ENCODE assay signal across 8 mouse cellular contexts in the genomic region with DNA sequence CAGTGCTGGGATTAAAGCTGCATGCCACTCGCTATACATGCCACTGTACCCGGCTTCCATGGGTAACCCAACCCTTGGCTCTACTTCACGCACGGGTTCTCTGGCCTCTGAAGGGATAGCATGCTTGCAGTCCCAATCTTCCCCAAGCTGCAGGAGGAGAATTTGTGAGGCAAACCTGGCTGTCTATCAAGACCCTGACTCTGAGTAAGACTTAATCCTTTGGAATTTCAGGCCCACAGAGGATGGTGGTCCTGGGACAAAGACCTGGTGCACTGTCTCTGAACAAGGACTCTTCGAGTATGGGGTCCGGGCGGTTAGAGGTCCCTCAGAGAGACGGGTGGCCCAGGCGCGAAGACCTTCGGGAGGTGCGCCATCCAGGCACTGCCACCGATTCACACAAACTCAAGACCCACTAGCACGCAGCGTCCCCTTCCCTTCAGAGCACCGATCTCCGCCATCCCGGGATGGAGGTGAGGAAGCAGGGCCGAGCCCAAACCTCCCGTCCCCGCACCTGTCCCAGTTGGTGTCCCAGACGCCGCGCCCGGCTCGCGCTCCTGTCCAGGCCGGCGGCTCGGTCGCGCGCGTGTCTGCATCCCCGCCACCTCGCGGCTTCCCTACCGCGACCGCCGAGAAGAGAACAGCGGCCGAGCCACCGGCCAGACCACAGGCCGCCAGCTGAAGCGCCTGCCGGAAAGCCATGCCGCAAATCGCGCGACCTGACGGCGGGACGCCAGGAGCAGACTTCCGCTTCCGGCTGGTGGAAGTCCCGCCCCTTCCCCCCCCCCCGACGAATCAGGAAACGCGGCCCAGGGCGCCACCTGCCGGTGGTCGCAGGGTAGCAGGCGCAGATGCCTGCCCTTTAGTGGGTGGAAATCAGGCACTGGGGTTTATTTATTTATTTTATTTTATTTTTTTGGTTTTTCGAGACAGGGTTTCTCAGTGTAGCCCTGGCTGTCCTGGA. TPM values are rescaled to one million over a fixed set of nuclear protein-coding genes. Genes with fewer than 3 reads are reported as not detected.
A peak's percentile ranks its signal among the peaks of the same experiment; 100 is the strongest.
DNase-seq lines count a peak whose midpoint lies in the region; ATAC-seq lines count a peak whose summit lies in the region.

Pgam5 (minus strand) TSS at position 773 of the 961 bp plus-strand sequence.

- H3K4me3 ChIP-seq in forebrain, embryonic 11.5 days (ENCODE audit: low read depth, low read length) = peak within 1 kb of the TSS; percentile 77
- H3K4me3 ChIP-seq in heart, embryonic 16.5 days (ENCODE audit: low read length) = peak within 1 kb of the TSS; percentile 75
- H3K4me3 ChIP-seq in liver, embryonic 15.5 days (replicated peaks) = peak within 1 kb of the TSS; percentile 81
- H3K4me3 ChIP-seq in neural tube, embryonic 12.5 days = peak within 1 kb of the TSS; percentile 98

- peak; percentile 77 to 82 for DNase-seq in CD8-positive naive resting alpha-beta T cell, adult 2 months (ENCODE audit: low read depth in 2 of 2, low spot score in 2 of 2)
- DNase-seq in c-Kit-positive CD71-negative TER-119-negative erythroid progenitor cells, embryonic 14.5 days (ENCODE audit: low read depth) = peak; percentile 85
- DNase-seq in forebrain, embryonic 11.5 days (ENCODE audit: low spot score) = peak; percentile 97
- peak; percentile 91 to 96 for DNase-seq in kidney, postnatal 36 days
- peak; percentile 67 for DNase-seq in telencephalon, adult 2 months (ENCODE audit: low read depth, low spot score)

- no peaks in the 10 kb centered on the region for H3K27me3 ChIP-seq in forebrain, embryonic 11.5 days (ENCODE audit: control insufficient read depth, insufficient read depth, low read length)
- H3K27me3 ChIP-seq in heart, embryonic 16.5 days (ENCODE audit: control insufficient read depth, insufficient read depth, low read length) = no peaks in the 10 kb centered on the region
- no peaks in the 10 kb centered on the region for H3K27me3 ChIP-seq in liver, embryonic 15.5 days
- no peaks in the 10 kb centered on the region for H3K27me3 ChIP-seq in neural tube, embryonic 12.5 days (replicated peaks)

- peaks cover 4% of the 10 kb centered on the region; the same call in 1 of the 2 replicates for H3K4me1 ChIP-seq in forebrain, embryonic 11.5 days (replicated peaks; ENCODE audit: control insufficient read depth, insufficient read depth, low read length)
- H3K4me1 ChIP-seq in heart, embryonic 16.5 days (ENCODE audit: control insufficient read depth, insufficient read depth, low read length) = peaks cover 7% of the 10 kb centered on the region
- peaks cover 35% of the 10 kb centered on the region for H3K4me1 ChIP-seq in liver, embryonic 15.5 days (replicated peaks)
- H3K4me1 ChIP-seq in neural tube, embryonic 12.5 days = peaks cover 8% of the 10 kb centered on the region

- peaks cover 7% of the 10 kb centered on the region; the same call in 1 of the 2 replicates for H3K36me3 ChIP-seq in forebrain, embryonic 11.5 days (ENCODE audit: control insufficient read depth, insufficient read depth, low read length)
- H3K36me3 ChIP-seq in heart, embryonic 16.5 days (ENCODE audit: control insufficient read depth, insufficient read depth) = peaks cover 24% of the 10 kb centered on the region
- H3K36me3 ChIP-seq in liver, embryonic 15.5 days (replicated peaks) = peaks cover 29% of the 10 kb centered on the region
- H3K36me3 ChIP-seq in neural tube, embryonic 12.5 days = peaks cover 30% of the 10 kb centered on the region

- peak within 1 kb of the TSS; percentile 87 for H3K9ac ChIP-seq in forebrain, embryonic 11.5 days (ENCODE audit: low read length)
- H3K9ac ChIP-seq in heart, embryonic 16.5 days (ENCODE audit: low read length) = peak within 1 kb of the TSS; percentile 87
- peak within 1 kb of the TSS; percentile 77 for H3K9ac ChIP-seq in liver, embryonic 15.5 days
- peak within 1 kb of the TSS; percentile 89 for H3K9ac ChIP-seq in neural tube, embryonic 12.5 days

- H3K4me2 ChIP-seq in forebrain, embryonic 11.5 days (ENCODE audit: low read depth, low read length, severe bottlenecking) = peak within 1 kb of the TSS; percentile 88
- peak within 1 kb of the TSS; percentile 97 for H3K4me2 ChIP-seq in heart, embryonic 16.5 days (ENCODE audit: low read depth, low read length)
- peak within 1 kb of the TSS; percentile 93 for H3K4me2 ChIP-seq in liver, embryonic 15.5 days
- H3K4me2 ChIP-seq in neural tube, embryonic 12.5 days (replicated peaks) = peak within 1 kb of the TSS; percentile 84

- ATAC-seq in forebrain, embryonic 11.5 days (replicated peaks; ENCODE audit: low FRiP score) = peak; percentile 94
- peak; percentile 83 for ATAC-seq in heart, embryonic 16.5 days (replicated peaks; ENCODE audit: extremely low read depth, insufficient read depth, low FRiP score)
- peak; percentile 75 for ATAC-seq in liver, embryonic 15.5 days (ENCODE audit: insufficient read depth)
- ATAC-seq in neural tube, embryonic 12.5 days (ENCODE audit: low FRiP score, low read depth) = peak; percentile 90

- H3K27ac ChIP-seq in forebrain, embryonic 11.5 days (ENCODE audit: low read depth, low read length) = no peak within 1 kb of the TSS
- peak within 1 kb of the TSS; percentile 67 for H3K27ac ChIP-seq in heart, embryonic 16.5 days (ENCODE audit: low read length)
- H3K27ac ChIP-seq in liver, embryonic 15.5 days (replicated peaks) = peak within 1 kb of the TSS; percentile 29
- no peak within 1 kb of the TSS for H3K27ac ChIP-seq in neural tube, embryonic 12.5 days

- no peaks in the 10 kb centered on the region for H3K9me3 ChIP-seq in forebrain, embryonic 11.5 days (ENCODE audit: control insufficient read depth, low read length)
- H3K9me3 ChIP-seq in heart, embryonic 16.5 days (replicated peaks; ENCODE audit: control insufficient read depth, low read length) = no peaks in the 10 kb centered on the region
- no peaks in the 10 kb centered on the region for H3K9me3 ChIP-seq in liver, embryonic 15.5 days (replicated peaks)
- no peaks in the 10 kb centered on the region for H3K9me3 ChIP-seq in neural tube, embryonic 12.5 days

- WGBS in forebrain, embryonic 11.5 days = 1% methylated on average over 66 of the region's 66 CpGs
- under 1% methylated on average over 66 of the region's 66 CpGs for WGBS in heart, embryonic 16.5 days
- WGBS in liver, embryonic 15.5 days (ENCODE audit: insufficient replicate concordance) = under 1% methylated on average over 66 of the region's 66 CpGs
- WGBS in neural tube, embryonic 12.5 days = under 1% methylated on average over 66 of the region's 66 CpGs

RNA-seq across cellular contexts. Expression of gene Pgam5, which starts in this region (rescaled TPM):
- polyA plus RNA-seq in forebrain, embryonic 11.5 days (2014; fragmentation: Nextera tagmentation; extraction: Ambion mirVana) = 92.4 and 104 TPM in 2 replicates
- polyA plus RNA-seq in heart, embryonic 16.5 days (2015; fragmentation: Nextera tagmentation; extraction: Ambion mirVana) = 51.5 and 51.7 TPM in 2 replicates
- polyA plus RNA-seq in liver, embryonic 15.5 days (2015; fragmentation: Nextera tagmentation; extraction: Ambion mirVana) = 25.7 and 27.1 TPM in 2 replicates
- 84.7 and 93.8 TPM in 2 replicates for polyA plus RNA-seq in neural tube, embryonic 12.5 days (2016; fragmentation: Nextera tagmentation; extraction: Ambion mirVana)

Comparison
In these comparisons a context has a peak if more than half of its experiments do, and no peak if none do; other contexts are left out.
1. H3K27ac ChIP-seq: peak in heart, embryonic 16.5 days (single experiment) and liver, embryonic 15.5 days (single experiment); none in forebrain, embryonic 11.5 days (single experiment) and neural tube, embryonic 12.5 days (single experiment).
2. Peak in every context shown above with its lines, with median percentiles within 50 percentile points of each other: DNase-seq, ATAC-seq, H3K4me2 ChIP-seq, H3K4me3 ChIP-seq and H3K9ac ChIP-seq.